Mouse (Mus musculus): Measurements from ENCODE around the gene Vps13d. TPM values are rescaled to one million over a fixed set of nuclear protein-coding genes. Genes with fewer than 3 reads are reported as not detected.

The Vps13d gene
- polyA plus RNA-seq, 1 experiment from 2014 or later: 8.9 TPM

Other genes starting within 250 kb of the Vps13d start
- 4.0 and 4.2 TPM in 2 replicates for gene Tnfrsf1b, start 51.9 kb upstream of the Vps13d start, polyA plus RNA-seq (2015; fragmentation: Nextera tagmentation; extraction: Ambion mirVana)
- gene Tnfrsf8, start 120.2 kb upstream of the Vps13d start, polyA plus RNA-seq (2015; fragmentation: Nextera tagmentation; extraction: Ambion mirVana): 0.73 and 1.0 TPM in 2 replicates